Mouse (Mus musculus) gastrocnemius, postnatal 25 days (tissue): Measurements from ENCODE around the gene Olfr195. TPM values are rescaled to one million over a fixed set of nuclear protein-coding genes. Genes with fewer than 3 reads are reported as not detected.
"Not testable (repeated sequence)": the region's sequence is repeated elsewhere in the genome, so short reads cannot be mapped to it uniquely, and the experiment has no call there.

Experiments
- DNase-seq: peaks from one replicate; pipeline ENCODE4 v3.0.0; 2022
- long read RNA-seq, 2 experiments: library from polyadenylated mRNA; stranded (forward); transcript quantifications; one replicate each; pipeline ENCODE4 v2.0.0; 2021
- total RNA-seq, 2 experiments: library from RNA; stranded (reverse); gene quantifications; 1 replicate in 1 of 2; 2 replicates in 1 of 2; pipeline ENCODE4 v1.2.3; 2021

The Olfr195 gene
- not detected for total RNA-seq
- long read RNA-seq, experiment 1, result 0 reads
- long read RNA-seq, experiment 2, result 0 reads

DNA sequence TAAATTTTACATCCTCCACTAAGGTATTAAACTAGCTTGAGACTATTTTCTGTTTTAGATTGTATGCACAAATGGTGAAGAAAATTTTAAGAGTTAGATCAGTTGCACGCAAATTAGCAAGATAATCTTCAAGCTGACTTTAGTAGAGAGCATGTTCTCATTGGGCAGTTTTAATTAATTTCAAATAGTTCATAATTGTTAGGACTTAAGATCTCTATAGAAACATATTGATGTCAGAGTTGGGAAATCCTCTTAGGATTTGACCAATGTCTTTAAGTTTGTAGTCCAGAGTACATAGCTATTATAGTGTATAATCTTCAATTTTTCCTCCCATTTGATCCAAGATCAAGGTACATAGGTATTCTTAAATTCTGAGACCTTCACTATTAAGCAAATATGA lies at the start of gene Olfr195:
TSS of gene Olfr195 (plus strand) at position 301 of the 400 bp plus-strand sequence.
- no peak for DNase-seq

GRCm38 (mm10) chr16:59105312-59105711 lies 41.5 kb upstream of the Olfr195 start:
- DNase-seq, result no peak

GRCm38 (mm10) chr16:59108522-59108921 lies 38.3 kb upstream of the Olfr195 start:
- not testable (repeated sequence) for DNase-seq

- DNase-seq, result no peak
These were observed 35.1 kb upstream of the Olfr195 start, which contains the start of gene Olfr193 for GRCm38 (mm10) chr16:59111781-59112180. Olfr193 (minus strand) TSS chr16:59111881.

DNA sequence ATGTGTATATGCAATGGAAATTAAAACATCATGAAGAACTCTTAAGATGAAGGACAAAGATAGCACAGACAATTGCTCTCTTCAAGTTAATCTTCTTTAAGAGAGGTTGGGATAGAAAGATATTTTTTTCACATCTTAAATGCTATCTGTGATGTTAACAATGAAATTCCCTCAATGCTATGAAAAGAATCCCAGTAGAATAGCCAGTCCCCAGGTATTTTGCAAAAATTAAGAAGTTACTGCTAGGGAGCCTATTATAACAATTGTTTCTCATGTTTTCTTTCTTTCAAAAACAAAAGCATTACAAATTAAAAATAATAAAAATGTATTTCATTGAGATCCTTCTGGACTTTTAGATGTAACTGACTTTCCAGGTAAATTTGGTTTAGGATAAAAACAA lies 25.9 kb upstream of the Olfr195 start, which contains the start of gene Olfr194:
TSS of gene Olfr194 (minus strand) at position 101 of the 400 bp plus-strand sequence.
- no peak for DNase-seq

GRCm38 (mm10) chr16:59130740-59131139 lies 16.1 kb upstream of the Olfr195 start:
- no peak for DNase-seq

DNA sequence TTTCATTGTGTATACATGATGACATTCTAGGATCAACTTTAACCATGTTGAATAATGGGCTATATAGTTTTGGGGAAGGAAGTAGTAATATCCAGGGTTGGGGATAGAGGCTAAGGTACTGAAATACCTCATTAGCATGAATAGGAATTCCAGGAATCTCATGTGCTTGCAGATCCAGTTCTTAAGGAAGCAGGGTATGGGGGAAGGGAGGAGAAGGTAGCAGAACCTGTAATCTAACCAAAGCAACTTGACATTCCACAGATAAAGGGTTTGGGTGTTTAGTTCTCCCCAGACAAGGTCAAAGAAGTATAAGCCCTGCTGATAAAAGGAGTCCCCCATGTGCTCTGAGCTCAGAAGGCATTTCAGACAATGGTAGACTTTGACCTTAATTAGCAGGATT lies 5.7 kb upstream of the Olfr195 start:
- no peak for DNase-seq

- no peak for DNase-seq
These were observed 5.2 kb downstream of the Olfr195 start for GRCm38 (mm10) chr16:59151996-59152395.

- no peak for DNase-seq
These were observed 23.5 kb downstream of the Olfr195 start, which contains the start of gene Olfr196 for GRCm38 (mm10) chr16:59170354-59170753. Olfr196 (minus strand) TSS chr16:59170454.

Other genes with a start within 250 kb of the Olfr195 start
- not detected for gene Olfr181, start 218.3 kb upstream of the Olfr195 start, total RNA-seq
- gene Olfr180, start 217.7 kb upstream of the Olfr195 start, total RNA-seq, result not detected
- not detected for gene Olfr183, start 151.7 kb upstream of the Olfr195 start, total RNA-seq
- gene Olfr186, start 116.8 kb upstream of the Olfr195 start, total RNA-seq, result not detected
- not detected for gene Olfr187, start 107.3 kb upstream of the Olfr195 start, total RNA-seq
- gene Olfr190, start 69.0 kb upstream of the Olfr195 start, total RNA-seq, result not detected
- not detected for gene Olfr191, start 57.2 kb upstream of the Olfr195 start, total RNA-seq
- not detected for gene Olfr193, start 35.2 kb upstream of the Olfr195 start, total RNA-seq
- not detected for gene Olfr194, start 26.0 kb upstream of the Olfr195 start, total RNA-seq
- gene Olfr196, start 23.4 kb downstream of the Olfr195 start, total RNA-seq, result not detected
- not detected for gene Olfr198, start 56.5 kb downstream of the Olfr195 start, total RNA-seq
- not detected for gene Olfr199, start 72.7 kb downstream of the Olfr195 start, total RNA-seq
- gene Olfr201, start 125.6 kb downstream of the Olfr195 start, total RNA-seq, result not detected
- gene Olfr202, start 139.7 kb downstream of the Olfr195 start, total RNA-seq, result not detected
- gene Olfr203, start 151.8 kb downstream of the Olfr195 start, total RNA-seq, result not detected
- not detected for gene Olfr204, start 171.2 kb downstream of the Olfr195 start, total RNA-seq
- not detected for gene Olfr205, start 184.1 kb downstream of the Olfr195 start, total RNA-seq
- not detected for gene Olfr206, start 202.2 kb downstream of the Olfr195 start, total RNA-seq
- not detected for gene Olfr209, start 216.9 kb downstream of the Olfr195 start, total RNA-seq